Mouse (Mus musculus) retina, postnatal 7 days (tissue): ENCODE data around the gene Commd1.

Source experiments
- DNase-seq: peaks from one replicate; pipeline ENCODE4 v3.0.0-alpha.2; 2012; ENCODE audit warnings: low read depth, low spot score

Commd1 gene

DNA sequence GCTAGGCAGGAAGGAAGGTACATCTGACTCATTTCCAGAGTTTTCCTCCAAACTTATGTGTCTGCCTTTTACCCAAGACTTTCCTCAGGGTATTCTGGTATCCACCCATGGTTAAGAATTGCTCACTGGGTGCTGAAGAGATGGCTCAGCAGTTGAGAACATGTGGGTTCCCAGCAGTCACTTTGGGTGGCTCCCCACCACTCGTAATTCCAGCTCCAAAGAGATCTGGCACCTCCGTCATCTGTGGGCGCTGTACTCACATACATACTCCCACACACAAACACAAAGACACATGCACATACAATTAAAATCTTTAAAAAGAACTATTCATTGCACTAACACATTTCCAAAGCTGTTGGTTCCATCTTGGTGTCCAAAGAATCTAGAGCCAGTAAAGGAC, 93.0 kb downstream of the Commd1 start:
- no peak for DNase-seq

DNA sequence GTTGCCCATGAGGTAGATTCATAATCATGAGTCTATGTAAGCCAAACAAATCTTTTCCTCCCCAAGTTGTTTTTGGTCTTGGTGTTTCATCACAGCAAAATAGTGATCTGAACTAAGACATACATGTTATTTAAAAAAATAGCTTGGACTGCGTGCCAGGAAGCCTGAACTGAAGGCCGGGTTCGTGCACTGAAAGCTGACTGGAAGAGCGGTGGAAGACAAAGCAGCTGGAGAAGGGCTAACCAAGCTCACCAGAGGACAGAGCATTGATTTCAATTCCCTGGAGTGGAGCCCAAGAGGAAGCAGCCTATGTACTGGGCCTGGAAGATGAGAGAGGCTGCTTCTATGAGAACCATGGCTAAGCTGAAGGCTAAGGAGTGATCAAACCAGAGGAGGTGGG, 95.2 kb downstream of the Commd1 start:
- DNase-seq = no peak

GRCm38 (mm10) chr11:22885350-22885749, 96.8 kb downstream of the Commd1 start:
- DNase-seq = no peak

GRCm38 (mm10) chr11:22883676-22884075, 98.5 kb downstream of the Commd1 start:
- DNase-seq = no peak

- no peak for DNase-seq
Observed at GRCm38 (mm10) chr11:22882926-22883325, 99.3 kb downstream of the Commd1 start.

- DNase-seq = no peak
Observed at GRCm38 (mm10) chr11:22880383-22881172, 101.6 kb downstream of the Commd1 start.

DNA sequence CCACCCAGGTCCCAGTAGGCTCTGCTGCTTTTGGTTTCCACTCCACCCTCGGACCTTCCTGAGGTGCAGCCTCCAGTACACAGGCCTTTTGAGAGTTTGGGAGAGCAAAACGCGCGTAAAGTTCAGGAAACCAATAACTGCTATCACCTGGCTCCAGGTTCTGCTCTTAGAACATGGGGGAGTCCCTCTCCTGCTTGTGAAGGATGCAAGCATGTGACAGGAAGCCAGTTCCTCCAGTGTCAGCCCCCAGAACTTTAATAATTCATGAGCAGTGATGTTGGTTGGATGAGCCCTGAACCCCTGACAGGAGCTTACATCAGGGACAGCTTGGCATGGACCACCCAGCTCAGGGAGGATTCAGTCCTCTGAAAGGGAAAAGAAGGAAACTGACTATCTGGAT, 102.5 kb downstream of the Commd1 start:
- no peak for DNase-seq

DNA sequence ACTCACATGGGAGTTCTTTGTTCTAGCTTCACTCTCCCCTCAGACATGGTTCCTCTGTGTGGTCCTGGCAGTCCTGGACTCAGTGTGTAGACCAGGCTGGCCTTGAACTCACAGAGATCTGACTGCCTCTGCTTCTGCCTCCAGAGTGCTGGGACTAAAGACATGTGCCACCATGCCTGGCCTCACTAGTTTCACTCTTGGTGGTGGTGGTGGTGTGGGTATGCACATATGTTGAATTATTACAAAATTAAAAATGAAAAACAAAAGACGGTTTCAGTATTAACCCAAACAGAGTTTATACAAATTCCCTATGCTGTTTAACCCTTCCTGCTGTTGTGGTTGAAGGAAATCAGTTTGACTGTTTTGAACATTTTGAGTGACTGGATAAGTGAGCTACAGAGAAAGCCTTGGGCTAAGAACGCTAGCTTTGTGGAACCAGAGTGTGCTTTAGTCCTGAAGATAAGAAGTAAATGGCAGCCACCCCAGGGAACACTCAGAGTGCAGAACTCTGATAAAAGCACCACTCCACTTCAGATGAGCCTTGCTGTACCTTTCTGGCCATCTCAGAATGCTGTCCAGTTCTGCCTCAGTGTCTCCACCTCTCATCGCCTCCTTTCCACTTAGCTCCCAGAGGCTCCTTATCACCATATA, 105.4 kb downstream of the Commd1 start:
- no peak for DNase-seq

DNA sequence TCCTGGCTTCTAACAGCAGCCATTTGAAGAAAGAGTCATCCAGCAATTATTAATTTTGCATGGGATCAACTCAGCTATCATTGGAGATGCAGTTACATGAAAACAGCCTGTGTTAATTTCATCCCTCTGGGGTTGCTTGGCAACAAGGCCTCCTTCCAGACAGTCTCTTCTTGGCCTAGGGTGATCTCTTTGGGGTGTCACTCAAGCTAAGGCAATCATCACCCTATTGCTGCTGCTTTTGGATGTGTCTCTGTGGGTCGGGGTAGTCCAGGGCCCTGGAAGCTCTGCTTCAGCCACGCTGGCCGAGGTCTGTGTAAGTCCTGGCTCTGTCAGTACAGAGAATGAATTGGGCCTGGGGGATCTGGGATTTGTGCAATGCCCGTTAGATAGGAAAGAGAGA, 106.9 kb downstream of the Commd1 start:
- DNase-seq = no peak

GRCm38 (mm10) chr11:22874747-22875146, 107.4 kb downstream of the Commd1 start:
- DNase-seq = no peak

- DNase-seq = no peak
Observed at GRCm38 (mm10) chr11:22873383-22873782, 108.8 kb downstream of the Commd1 start.

DNA sequence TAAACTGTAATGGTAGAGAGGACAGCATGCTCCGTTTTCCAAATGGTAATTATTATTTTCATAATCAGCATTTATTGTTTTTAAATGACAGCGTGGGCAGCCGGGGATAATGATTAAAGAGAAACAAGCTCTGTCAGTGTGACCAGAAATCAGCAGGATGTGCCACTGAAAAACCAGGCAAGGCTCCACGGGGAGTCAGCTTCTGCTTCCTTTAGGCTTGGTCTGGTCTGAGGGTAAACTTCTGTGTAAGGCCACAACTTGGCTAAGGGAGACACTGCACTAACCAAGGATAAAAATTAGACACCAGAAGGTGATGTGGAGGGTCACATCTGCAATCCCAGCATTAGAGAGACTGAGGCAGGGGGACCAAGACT, 109.9 kb downstream of the Commd1 start:
- no peak for DNase-seq

GRCm38 (mm10) chr11:22871628-22872306, 110.4 kb downstream of the Commd1 start:
- no peak for DNase-seq

GRCm38 (mm10) chr11:22868582-22868981, 113.6 kb downstream of the Commd1 start:
- DNase-seq = no peak

DNA sequence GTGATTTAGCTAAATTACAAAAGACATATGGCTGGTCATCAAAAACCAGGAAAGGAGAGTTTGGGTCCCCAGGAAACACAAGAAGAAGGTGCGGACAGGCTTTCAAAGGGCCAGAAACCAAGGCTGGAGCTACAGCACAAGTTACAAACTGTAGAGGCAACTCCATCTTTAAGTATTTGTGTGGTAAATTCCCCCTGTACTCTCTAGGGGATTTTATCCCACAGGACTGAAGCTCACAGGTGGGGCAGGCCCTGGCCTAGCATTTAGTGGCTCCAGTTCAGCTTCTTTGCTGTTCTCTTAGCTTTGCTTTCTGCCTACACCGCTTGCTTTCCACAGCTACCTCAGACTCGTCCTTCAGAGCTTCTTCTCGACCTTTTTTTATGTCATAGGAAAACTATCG, 114.5 kb downstream of the Commd1 start:
- DNase-seq = no peak

GRCm38 (mm10) chr11:22865635-22866246, 116.4 kb downstream of the Commd1 start:
- no peak for DNase-seq

DNA sequence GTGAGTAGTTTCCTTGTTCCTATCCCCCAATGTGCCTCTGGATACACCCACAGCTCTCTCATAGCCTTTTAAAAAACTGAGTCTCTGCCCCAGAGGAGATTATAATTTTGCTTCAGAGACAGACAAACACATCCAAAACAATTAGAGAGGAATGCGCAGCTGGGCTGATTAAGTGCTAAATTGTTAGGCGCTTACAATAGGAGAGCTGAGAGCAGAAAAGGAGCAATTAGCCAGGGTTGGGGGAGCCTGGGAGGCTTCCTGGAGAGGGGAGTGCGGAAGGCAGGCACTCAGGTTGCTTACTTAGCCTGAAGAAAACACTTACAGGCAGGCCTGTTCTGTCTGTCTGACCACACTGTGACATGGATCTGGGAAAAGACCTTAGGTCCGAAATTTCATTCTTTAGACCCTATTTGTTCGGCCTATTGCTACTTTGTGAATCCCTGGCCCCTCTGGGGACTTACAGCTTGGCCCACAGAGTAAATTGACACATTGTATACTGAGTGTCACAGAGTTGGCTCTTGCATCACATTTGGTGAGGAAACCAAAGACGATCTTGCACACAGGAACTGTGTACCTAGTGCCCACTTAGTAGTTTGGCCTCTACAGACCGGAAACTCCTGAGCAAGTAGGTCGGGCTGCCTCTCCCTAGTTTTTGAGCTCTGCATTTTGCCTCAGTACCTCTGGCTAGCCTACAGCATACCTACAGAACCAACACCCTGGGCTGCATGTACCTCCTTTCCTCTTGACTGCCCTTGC, 117.7 kb downstream of the Commd1 start:
- no peak for DNase-seq

GRCm38 (mm10) chr11:22863581-22863980, 118.6 kb downstream of the Commd1 start:
- no peak for DNase-seq

DNA sequence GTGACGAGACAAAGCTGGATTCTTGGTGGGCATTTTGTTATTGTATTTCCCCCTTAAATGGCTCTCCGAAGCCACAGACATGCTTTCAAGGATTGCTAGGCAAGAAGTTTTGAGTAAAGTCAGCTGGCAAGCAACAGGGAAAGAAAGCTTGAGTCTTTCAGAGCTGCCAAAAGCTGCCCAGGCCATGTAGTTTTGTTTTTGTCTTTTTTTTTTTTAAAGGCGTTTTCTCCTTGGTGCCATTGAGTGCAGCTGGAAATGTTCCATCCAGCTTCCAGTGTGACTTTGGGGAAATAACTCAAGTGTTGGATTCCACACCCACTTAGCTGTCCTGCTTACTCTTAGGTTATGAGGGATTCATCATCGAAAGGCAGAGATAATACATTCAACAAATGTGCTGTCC, 120.9 kb downstream of the Commd1 start:
- DNase-seq = no peak

DNA sequence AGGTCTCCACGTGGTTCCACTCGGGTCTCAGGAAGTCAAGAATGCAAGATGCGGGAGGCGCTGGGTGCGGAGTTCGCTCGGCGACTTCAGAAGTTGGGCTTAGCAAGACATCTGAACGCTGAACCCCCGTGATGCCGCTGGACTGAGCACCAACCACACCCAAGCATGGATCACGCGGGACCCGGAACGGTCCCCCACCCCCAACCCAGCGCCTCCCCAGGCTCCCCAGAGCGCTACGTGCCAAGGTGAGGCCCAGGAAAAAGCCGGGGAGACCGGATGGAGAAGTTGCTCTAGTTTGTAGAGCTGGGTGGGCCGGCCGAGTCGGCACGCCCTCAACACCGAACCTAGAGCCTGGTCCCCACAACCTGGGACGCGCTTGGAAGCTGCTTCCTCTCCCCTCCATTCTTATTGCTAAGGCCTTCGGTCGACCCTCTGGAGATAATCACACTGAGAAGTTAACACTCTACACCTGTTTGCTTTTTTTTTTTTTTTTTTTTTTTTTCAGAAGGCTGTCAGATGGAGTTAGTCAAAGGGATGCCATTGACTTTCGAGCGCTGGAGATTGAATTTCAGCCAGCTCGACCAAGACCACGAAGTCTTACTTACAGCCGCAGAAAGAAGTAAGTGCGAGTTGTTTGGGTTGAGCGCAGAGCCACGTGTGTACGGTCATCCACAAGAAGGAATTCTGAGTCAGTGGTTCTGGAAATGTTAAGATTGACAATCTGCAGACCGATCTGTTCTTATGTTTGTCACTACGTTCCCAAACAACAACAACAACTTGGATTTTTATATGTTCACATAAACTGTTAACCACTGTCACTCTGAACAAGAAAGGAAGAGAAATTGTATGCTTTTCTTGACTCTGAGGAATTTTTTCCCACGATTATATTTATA, 121.6 kb downstream of the Commd1 start, which contains the start of gene B3gnt2:
B3gnt2 (minus strand) TSS at position 627 of the 893 bp plus-strand sequence.
- no peak for DNase-seq
